Mouse (Mus musculus): ENCODE measurements around the gene Plekhg2.
A peak's percentile ranks its signal among the peaks of the same experiment; 100 is the strongest.

The Plekhg2 gene

DNA sequence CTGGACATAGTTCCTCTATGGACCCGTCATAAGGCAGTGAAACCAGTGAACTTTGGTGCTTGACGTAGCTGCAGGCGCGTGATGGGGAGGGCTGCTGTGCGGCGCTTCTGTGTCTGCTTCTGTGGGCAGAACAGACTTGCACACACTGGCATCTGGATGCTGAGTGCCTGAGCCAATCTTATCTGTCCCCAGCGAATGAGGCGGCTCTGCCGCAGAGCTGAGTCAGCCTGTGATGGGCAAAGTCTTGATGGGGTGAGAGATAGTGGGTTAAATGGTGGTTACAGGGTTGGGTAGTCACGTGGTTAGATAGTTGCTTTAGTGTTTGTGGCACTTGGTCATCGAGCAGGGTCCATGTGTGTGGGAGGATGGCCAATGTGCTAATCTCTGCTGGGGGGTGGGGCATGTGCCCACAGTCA is 10.6 kb upstream of the Plekhg2 start:
- peak; percentile 85 for DNase-seq

DNA sequence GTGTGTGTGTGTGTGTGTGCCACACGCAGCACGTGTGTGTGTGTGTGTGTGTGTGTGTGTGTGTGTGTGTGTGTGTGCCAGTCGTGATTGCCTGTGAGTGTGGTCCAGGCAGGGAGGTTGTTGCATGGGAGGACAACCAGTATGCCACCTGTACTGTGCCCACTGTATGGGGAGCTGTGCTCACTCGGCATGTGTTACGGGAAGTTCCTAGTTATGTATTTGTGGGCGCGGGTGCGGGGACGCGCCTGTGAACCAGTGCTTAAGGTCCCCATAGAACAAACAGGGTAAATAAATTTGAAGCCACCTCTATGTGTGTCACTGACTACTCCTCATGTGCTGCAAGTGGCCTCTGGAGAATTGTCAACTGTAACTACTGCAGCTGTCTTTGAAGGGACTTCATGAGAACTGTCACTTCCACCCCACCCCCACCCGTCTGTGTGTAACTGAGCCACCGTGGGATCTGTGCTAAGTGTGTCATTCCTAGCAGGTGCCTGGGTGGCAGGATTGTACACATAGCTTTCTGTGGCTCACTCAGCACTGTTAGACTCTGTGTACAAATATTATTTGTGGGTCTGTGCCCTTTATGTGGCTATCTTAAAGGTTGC is 10.1 kb upstream of the Plekhg2 start:
- no peak for DNase-seq

- DNase-seq: peak; percentile 89
Measured at GRCm38 (mm10) chr7:28381938-28382337, 9.5 kb upstream of the Plekhg2 start.

DNA sequence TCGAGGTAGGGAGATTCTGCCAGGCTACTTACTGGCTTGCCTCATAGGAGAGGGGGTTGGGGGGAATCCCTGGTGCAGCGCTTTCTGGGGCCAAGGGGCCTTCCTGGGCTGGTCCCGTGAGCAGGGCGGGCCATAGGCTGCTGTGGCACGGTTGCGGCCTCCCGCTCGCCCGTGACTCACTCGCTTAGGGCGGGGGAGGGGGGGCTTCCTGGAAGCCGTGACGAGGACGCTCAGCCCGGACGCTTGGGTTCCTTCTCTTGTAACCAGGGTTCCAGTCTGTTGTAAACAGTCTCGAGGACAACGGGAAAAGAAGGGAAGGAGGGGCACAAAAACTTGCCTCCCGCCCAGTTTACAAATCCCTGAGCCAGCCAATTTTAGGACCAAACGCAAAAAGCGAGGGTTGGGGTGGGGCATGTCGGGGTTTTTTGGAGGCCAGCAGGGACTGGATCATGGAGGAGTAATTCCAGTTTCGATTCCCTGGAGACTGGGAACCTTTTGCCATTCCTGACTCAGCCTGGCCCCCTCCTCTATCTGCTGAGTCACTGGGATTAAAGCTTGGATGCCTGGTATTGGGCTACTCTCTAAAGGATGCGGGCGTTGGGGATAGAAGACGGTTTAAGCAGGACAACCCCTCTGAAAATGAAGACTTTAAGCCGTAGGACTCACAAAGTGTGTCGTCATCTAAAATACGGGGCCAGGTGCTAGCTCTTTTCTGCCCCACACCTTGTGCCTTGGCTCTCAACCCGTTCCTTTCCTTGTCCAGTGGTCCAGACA is 8.8 kb upstream of the Plekhg2 start:
- DNase-seq: peak; percentile 78

DNA sequence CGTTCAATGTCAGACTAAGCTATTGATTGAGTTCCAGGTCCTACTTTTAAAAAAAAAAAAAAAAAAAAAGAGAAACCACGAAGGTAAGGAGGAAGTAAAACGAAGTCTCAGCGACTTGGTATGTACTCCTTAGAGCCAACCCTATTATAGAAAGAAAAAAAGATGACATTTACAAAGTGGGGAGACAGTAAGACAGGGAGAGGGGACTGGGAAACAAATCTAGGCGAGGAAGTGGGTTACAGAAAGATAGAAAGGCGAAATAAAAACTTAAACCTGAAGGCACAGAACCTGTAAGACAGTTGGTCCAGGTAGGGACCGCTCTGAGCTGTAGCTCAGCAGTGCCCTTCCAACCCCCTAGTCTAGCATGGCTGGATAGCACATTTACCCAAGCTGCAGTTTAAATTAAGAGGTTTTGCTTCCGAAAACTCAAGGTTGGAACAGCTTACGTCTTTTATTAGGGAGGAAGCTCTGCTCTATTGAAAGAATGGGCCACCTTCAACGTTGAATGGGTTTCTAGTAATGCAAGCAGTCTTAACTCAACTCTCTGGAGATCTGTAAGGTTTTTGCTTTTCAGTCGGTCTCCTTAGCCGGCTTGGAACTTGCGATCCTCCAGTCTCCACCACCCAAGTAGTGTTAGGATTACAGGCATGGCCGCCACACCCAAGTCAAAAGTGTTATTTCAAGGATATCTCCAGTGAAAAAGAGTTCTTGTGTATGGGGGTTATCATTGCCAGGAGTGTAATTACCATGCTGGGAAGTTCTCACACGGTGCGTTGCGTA is 8.0 kb upstream of the Plekhg2 start, which contains the start of gene Zfp36:
Gene Zfp36, minus strand, starts transcription at position 17 of the 780 bp plus-strand sequence.
- no peak for DNase-seq

DNA sequence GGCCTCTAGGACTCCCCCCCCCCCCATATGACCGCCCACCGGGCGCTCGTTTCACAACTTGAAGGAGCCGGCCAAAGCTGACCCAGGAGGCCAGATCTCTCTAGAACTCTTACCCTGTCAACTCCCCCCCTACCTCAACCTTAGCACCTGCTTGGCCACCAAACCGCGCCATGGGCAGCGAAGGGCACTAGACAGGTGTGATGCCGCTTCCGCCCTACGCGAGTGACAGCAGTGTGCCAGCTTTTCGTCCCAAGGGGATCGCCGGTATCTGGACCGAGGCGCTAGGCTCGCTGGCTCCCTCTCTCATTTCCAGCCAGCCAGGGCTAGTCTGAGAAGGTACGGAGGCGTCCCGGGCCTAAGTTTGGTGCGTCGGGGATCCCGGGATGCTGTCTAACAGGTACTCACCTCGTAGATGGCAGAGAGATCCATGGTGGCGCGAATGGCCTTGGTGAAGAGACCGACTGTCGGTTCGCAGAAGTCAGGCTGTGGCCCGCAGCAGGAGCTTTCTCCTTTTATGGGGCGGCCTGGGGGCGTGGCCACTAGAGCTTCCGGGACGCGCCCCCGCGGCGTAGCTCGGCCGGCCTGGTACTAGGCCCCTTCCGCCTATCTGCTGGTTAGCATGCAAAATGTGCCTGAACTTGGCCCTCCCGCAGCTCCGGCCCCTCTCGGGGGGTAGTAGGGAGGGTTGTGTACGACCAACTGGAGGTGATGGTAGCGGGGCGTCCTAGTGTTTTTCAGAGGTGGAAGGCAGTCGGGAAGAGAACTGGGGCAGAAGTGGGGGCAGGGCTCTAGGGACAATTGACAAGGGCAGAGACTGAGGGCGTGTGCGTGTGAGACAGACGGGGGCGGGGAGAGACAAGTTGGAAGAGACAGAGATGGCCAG is 6.6 kb upstream of the Plekhg2 start:
- peak; percentile 93 for DNase-seq

GRCm38 (mm10) chr7:28378066-28378690 is 5.8 kb upstream of the Plekhg2 start:
- DNase-seq: peak; percentile 88

DNA sequence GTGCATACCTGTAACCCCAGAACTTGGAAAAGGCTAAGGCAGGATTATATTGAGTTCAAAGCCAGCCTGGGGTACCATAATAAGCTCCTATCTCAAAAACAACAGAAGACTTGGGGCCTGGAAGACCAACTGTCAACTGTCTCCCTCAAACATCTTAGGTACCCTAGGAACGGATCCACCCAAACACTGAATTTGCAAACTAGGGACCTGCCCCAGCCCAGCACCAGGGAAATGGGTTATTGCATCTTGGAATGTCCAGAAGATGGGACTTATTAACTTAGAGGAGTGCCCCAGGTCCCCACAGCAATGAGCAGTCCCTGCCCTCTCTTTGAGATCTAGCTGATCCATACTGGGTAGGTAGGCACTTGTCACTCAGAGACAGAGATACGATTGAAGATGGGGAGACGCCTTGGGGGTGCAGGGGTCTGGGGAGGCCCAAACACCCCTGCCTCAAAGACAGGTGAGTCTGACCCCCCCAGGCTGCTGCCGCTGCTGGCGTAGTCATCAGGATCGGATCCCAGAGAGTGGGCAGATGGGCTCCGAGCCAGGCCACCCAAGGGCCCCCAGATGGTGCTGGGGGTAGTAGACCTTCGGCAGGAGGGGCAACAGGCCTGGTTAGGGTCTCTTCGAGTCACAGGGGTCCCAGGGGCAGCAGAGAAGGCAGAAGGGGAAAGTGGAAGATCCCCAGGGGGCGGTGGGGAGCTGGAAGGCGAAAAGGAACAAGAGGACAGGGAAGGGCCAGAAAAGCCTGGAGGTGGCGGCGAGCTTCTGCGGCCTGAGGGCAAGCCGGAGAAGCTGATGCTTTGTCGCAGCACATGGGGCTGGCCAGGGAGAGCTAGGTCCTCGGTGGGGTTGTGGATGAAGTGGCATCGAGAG is 5.0 kb upstream of the Plekhg2 start:
- peak; percentile 51 for DNase-seq

DNA sequence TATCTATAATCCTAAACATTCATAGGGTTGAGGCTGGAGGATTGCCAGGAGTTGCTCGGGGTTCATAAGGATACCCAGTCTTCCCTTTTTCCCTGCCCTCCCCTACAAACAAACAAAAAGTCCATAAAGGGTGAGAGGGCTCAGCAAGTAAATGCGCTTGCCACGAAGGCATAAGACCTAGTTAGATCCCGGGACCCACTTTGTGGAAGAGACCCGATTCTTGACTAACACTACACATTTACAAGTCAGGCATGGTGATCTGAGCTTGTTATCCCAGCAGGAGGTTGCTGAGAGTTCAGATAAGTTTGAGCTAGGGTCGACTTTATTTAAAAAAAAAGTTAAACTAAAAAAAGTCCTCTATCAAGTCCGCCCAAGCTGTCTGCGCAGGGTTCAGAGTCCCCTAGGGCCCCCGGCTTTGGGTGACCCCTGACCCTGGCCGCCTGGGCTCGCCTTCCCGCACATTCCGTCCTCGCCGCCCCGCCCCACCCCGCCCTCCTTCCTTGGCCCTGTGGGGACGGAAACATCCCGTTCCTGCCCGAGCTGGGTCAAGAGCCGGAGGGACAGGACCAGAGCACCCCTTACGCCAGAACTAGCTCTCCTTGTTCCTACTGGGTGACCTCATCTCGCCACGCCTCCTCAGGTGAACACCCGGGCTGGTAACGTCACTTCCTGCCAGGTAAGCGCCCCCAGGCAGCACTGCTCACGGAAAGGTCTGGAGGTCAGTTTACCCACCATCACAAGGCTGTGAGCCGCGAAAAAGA is 3.8 kb upstream of the Plekhg2 start:
- DNase-seq: peak; percentile 95

DNA sequence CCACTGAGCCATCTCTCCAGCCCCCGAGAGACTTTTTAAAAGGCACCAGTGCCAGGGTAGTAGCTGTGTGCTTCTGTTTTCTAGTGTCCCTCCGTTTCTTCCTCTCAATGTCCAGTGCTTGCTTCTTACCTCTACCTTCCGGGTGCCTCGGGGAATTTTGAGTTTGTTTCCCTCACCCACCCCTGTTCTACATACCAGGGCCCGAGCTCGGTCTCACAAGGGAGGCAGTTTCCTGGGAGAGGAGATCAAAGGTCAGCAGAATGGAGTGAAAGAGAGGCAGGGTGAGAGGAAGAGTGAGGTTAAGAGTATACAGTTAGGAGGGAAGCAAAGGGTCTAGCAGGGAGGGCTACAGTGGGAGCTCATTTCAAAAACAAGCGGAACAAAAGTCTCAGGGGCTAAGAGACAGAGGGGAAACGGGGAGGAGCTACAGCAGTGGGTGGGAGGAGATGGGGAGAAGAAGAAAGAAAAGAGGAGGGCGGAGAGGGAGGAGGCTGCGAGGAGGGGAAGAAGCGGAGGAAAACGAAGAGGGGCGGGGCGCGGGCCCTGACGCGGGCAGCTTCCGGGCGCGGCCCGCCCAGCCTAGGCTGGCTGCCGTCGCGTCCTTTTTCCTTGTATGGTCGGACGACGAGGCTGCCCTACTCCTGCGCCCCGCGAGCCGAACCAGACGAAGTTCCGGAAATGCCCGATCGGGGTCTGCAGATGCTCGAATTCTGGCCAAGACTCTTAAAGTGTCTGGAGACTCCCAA is 3.0 kb upstream of the Plekhg2 start:
- DNase-seq: peak; percentile 92

GRCm38 (mm10) chr7:28374647-28375046 is 2.2 kb upstream of the Plekhg2 start:
- no peak for DNase-seq

- no peak for DNase-seq
Measured at GRCm38 (mm10) chr7:28373891-28374495, 1.6 kb upstream of the Plekhg2 start.

GRCm38 (mm10) chr7:28373131-28373581 is 757 bp upstream of the Plekhg2 start:
- no peak for DNase-seq

- peak; percentile 60 for DNase-seq
Measured at GRCm38 (mm10) chr7:28371514-28371989, 847 bp downstream of the Plekhg2 start.

DNA sequence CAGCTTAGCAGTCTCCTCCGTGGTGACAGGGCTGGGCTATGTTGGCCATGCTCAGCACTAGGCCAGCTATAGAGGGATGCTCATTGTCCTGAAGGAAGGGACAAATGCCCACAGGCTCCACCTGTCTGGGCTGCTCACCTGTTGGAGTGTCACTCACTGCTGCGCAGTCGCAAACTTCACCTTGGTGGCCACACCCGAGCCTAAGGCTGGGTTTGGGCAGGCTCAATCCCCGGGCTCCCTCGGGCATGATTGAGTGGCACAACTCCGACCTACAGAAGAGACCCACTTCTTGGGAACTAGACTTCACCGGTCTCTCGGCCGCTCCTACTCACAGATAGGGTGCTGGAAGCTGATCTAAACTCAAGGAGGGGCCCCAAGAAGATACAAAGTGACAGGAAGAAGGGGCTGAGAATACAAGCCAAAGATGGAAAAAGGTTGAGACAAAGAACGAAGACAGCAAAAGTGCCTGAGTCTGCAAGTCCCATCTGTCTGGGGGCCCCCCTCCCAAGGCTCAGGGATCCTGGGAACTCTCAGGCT is 1.4 kb downstream of the Plekhg2 start:
- DNase-seq: no peak

DNA sequence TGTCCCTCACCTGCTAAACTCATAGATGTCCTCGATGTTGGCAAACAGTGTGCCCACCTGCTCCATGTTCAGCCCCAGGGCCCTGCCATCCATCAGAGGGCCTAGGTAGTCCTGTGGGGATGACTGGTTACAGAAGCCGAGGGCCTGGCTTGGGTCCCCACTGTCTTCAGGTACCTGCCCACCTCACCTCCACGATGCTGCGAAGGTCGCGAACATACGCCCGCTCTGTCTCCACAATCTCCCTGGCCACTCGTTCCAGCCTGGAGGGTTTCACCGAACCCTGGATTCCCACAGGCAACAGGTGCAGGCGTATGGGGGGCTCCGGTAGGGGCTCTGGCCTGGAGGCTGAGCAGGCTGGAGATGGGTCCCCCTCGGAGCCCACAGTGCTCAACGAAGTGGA is 2.3 kb downstream of the Plekhg2 start:
- DNase-seq: no peak

DNA sequence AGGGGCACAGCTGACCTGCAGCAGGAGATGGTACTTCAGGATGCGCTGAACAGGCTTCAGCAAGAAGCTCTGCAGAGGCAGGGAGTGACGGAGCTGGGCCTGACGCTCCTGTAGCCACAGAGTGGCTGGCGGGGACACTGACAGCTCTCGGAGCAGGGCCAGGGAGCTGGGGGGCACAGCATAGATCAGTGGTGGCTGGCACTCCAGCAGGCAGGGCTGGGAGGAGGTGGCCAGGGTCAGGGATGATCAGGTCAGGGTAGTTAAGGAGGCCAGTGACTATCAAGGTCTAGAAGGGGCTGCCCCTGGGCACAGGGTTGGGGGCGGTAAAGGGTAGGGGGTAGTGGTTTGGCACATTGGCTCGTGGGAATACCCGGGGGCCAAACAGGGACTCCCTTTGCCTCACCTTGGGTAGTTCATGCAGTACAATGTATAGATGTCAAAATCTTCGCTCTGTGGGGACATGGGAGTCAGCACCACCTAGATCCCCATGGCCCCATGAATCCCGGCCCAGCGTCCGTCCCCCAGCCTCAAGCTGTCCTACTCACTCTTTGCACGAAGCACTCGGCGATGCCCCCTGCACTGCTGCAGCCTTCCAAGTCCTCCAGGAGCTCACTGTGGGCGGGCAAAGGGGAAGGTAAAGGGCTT is 4.0 kb downstream of the Plekhg2 start:
- no peak for DNase-seq

- no peak for DNase-seq
Measured at GRCm38 (mm10) chr7:28367663-28368275, 4.6 kb downstream of the Plekhg2 start.

All from kidney, adult 11 months (tissue).